Mouse (Mus musculus) heart, embryonic 15.5 days (tissue): Measurements from ENCODE around the gene Prelp. TPM values are rescaled to one million over a fixed set of nuclear protein-coding genes. Genes with fewer than 3 reads are reported as not detected.

Source experiments
- ATAC-seq: fragments of 200-750 bp; cut with Nextera tagmentation; replicated peaks from 2 replicates; pipeline ENCODE4 v1.8.0; 2017; ENCODE audit warnings: low read depth, moderate TSS enrichment; ENCODE audit not compliant: insufficient number of reproducible peaks, insufficient read depth, low FRiP score
- H3K27ac ChIP-seq: fragments of 300-500 bp; sonication (generic); 2 replicates; pipeline ENCODE4 v1.5.1; 2015; ENCODE audit warnings: mild to moderate bottlenecking, inconsistent platforms
- H3K27me3 ChIP-seq: fragments of 300-500 bp; sonication (generic); 2 replicates; pipeline ENCODE4 v1.6.1; 2015; ENCODE audit warnings: inconsistent platforms
- H3K36me3 ChIP-seq: fragments of 300-500 bp; sonication (generic); 2 replicates; pipeline ENCODE4 v1.6.1; 2015; ENCODE audit warnings: mild to moderate bottlenecking, inconsistent platforms
- H3K4me1 ChIP-seq: fragments of 300-500 bp; sonication (generic); replicated peaks from 2 replicates; pipeline ENCODE4 v1.6.1; 2015; ENCODE audit warnings: inconsistent platforms
- H3K4me2 ChIP-seq: fragments of 300-500 bp; sonication (generic); 2 replicates; pipeline ENCODE4 v1.6.1; 2015; ENCODE audit warnings: inconsistent platforms, mild to moderate bottlenecking, moderate library complexity
- H3K4me3 ChIP-seq: fragments of 300-500 bp; sonication (generic); 2 replicates; pipeline ENCODE4 v1.5.1; 2015; ENCODE audit warnings: mild to moderate bottlenecking, inconsistent platforms
- H3K9ac ChIP-seq: fragments of 300-500 bp; sonication (generic); 2 replicates; pipeline ENCODE4 v1.6.1; 2015; ENCODE audit warnings: mild to moderate bottlenecking, inconsistent platforms
- H3K9me3 ChIP-seq: fragments of 300-500 bp; sonication (generic); replicated peaks from 2 replicates; pipeline ENCODE4 v1.6.1; 2016; ENCODE audit warnings: inconsistent platforms
- WGBS: fragments of 180-500 bp; shearing (Covaris S2); methylation state at CpG from one replicate; pipeline ENCODE4 v1.1.7; 2015; ENCODE audit warnings: mixed read lengths; 5-methylcytosine and 5-hydroxymethylcytosine counted together
- polyA plus RNA-seq: library from polyadenylated mRNA; unstranded; fragments of >200 nt; fragmentation: Nextera tagmentation; extraction: Ambion mirVana; gene quantifications from 2 replicates; pipeline ENCODE4 v1.2.1, GENCODE M21; 2015

Prelp gene
- polyA plus RNA-seq, 1 experiment from 2014 or later: 4.0 TPM

DNA sequence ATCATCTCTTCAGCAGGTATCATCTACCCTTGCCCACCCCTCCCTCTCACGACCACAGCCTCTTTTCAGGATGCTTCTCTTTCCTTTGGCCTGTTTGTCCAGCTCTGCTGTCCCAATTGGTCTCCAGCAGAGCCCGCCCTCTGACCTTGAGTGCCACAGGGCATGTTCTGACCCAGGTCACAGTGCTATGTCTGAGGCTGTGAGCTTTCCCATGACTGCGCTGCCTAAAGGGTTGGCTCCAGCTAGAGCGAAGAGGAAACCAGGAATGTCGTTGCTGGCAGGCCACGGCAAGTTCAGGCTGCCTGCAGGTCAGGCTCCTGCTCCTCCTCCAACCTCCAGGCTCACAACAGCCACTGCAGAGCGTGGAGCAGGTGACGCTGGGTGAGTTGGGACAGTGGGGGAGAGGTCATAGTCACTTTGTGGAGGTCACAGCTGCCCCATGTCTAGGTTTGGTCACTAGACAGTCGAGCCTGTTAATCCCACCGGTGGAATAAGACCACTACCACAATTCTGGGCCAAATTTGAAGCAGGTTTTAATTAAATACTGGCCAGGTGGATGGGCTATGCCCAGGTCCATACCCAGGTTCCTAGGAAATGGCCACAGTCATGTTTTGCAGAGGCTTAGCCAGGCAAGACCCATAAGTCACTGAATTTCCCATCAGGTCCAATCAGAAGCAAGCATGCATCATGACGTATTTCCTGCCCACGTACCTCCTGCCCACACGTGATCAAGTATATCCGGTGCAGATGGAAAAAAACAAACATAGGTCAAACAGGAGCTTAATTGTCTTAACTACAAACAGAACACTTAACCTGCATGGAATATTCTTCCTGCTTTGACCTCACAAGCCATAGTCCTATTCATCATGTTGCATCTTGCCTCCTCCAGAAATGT lies 12.3 kb upstream of the Prelp start:
- no peaks in the 10 kb centered on the region for H3K9me3 ChIP-seq
- peaks cover 12% of the 10 kb centered on the region for H3K4me1 ChIP-seq
- 64% methylated on average over 14 of the region's 14 CpGs for WGBS
- no peak; the same call in 1 of the 2 replicates for ATAC-seq
- H3K9ac ChIP-seq: no peak overlapping the region
- H3K27me3 ChIP-seq: no peaks in the 10 kb centered on the region
- H3K27ac ChIP-seq: no peak overlapping the region
- H3K36me3 ChIP-seq: no peaks in the 10 kb centered on the region
- no peak overlapping the region for H3K4me3 ChIP-seq
- no peak overlapping the region for H3K4me2 ChIP-seq

DNA sequence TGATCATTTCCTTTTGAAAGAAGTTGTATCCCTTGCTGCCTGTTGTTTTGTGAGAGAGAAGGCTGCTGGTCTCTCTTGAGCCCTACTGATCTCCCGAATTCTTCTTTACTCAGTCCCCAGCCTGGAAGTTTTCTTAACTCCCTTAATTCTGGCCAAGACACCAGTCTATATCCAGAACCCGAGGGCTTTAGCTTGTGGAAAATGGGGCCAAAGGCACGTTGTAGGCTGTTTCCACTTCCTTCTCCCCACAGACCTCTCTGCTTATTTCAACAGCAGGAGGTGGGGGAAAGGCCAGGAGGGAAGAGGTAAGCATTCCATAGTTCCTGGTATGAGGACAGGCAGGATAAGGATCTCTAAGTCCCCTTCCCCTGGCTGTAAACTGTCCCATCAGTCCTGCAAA lies 8.8 kb upstream of the Prelp start:
- H3K9ac ChIP-seq: no peak overlapping the region
- no peaks in the 10 kb centered on the region for H3K36me3 ChIP-seq
- peaks cover 12% of the 10 kb centered on the region for H3K4me1 ChIP-seq
- H3K27ac ChIP-seq: no peak overlapping the region
- H3K27me3 ChIP-seq: no peaks in the 10 kb centered on the region
- no peak for ATAC-seq
- WGBS: 45% methylated on average over 3 of the region's 3 CpGs
- no peaks in the 10 kb centered on the region for H3K9me3 ChIP-seq
- H3K4me3 ChIP-seq: no peak overlapping the region
- no peak overlapping the region for H3K4me2 ChIP-seq

GRCm38 (mm10) chr1:133925223-133925622 lies 4.0 kb upstream of the Prelp start:
- no peak overlapping the region for H3K4me2 ChIP-seq
- H3K27me3 ChIP-seq: no peaks in the 10 kb centered on the region
- H3K4me3 ChIP-seq: no peak overlapping the region
- no peaks in the 10 kb centered on the region for H3K9me3 ChIP-seq
- no peak for ATAC-seq
- no peak overlapping the region for H3K9ac ChIP-seq
- H3K27ac ChIP-seq: no peak overlapping the region
- H3K4me1 ChIP-seq: peaks cover 26% of the 10 kb centered on the region
- 85% methylated on average over 3 of the region's 3 CpGs for WGBS
- no peaks in the 10 kb centered on the region for H3K36me3 ChIP-seq

DNA sequence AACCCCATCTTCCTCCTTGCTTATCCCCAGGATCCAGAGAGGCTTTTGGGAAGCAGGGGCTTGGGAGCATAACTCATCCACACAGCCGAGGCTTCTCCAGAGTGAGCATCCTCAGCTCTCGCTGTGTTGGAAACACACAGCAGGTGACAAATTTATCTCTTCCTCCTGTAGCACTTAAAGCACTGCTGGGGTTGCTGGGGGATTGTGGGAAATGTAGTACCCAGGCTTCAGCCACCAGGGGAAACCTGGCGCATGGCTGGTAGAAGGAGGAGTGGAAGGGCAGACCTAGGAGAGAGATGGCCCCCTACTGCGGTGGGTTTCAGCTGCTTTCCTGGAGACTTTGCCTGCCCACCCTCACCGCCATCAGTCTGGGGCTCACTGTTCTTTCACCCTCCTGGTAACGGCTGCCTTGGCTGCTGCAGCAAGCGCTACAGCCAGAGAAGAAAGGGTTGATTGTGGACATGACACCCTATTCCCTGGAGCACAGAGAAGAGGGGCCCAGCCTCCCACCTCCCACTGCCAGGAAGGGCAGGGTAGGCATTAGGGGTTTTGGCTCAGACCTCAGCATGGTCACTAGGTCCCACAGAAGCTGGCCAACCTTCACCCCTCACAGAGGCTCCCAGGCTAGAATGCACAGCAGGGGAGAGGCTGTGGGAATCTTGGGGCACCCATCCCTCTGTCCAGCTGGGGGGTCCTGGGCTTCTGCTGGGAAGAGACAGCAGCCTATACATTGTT lies 3.1 kb upstream of the Prelp start:
- WGBS: 31% methylated on average over 7 of the region's 7 CpGs
- ATAC-seq: 0 out of 2 replicates have a peak, but pooled peaks have one; percentile 33

GRCm38 (mm10) chr1:133923071-133923470 lies 1.9 kb upstream of the Prelp start:
- no peak for ATAC-seq
- Histone ChIP-seq H3K36me3 (no peaks in the 10 kb centered on the region), H3K9me3 (no peaks in the 10 kb centered on the region), H3K9ac (no peak overlapping the region), H3K4me2 (no peak overlapping the region), H3K27ac (no peak overlapping the region), H3K4me1 (peaks cover 34% of the 10 kb centered on the region), H3K4me3 (no peak overlapping the region), H3K27me3 (no peaks in the 10 kb centered on the region)
- 90% methylated on average over 5 of the region's 5 CpGs for WGBS

More for the DNA sequence above, 3.1 kb upstream of the Prelp start:
- no peak overlapping the region for H3K27ac ChIP-seq
- H3K9ac ChIP-seq: no peak overlapping the region
- no peak overlapping the region for H3K4me3 ChIP-seq
- no peak overlapping the region for H3K4me2 ChIP-seq
- H3K4me1 ChIP-seq: peaks cover 29% of the 10 kb centered on the region
- H3K9me3 ChIP-seq: no peaks in the 10 kb centered on the region
- H3K36me3 ChIP-seq: no peaks in the 10 kb centered on the region
- H3K27me3 ChIP-seq: no peaks in the 10 kb centered on the region

DNA sequence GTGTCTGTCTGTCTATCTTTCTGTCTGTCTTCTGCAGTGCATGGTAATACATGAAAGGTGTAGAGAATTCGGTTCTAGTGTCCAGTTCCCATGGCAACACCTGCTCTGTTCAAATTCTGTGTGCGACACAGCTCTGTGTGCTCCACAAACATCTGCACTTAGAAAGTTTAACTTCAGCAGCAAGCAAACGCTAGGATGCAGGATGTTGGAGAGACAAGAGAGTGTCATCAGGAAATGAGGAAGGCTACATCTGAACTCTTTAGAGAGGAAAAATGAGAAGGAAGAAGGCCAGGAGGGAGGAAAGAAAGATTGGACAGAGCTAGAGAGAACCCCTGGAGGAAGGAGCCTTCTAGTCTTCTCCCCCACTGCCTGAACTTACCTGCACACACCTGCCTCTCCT lies 338 bp downstream of the Prelp start:
- Histone ChIP-seq H3K4me2 (peak overlapping the region; percentile 29), H3K4me3 (peak overlapping the region; percentile 20; the same call in 1 of the 2 replicates), H3K9ac (no peak overlapping the region), H3K36me3 (no peaks in the 10 kb centered on the region), H3K9me3 (no peaks in the 10 kb centered on the region), H3K27ac (peak overlapping the region; percentile 68), H3K4me1 (peaks cover 50% of the 10 kb centered on the region), H3K27me3 (no peaks in the 10 kb centered on the region)
- 56% methylated on average over 3 of the region's 3 CpGs for WGBS
- ATAC-seq: no peak

DNA sequence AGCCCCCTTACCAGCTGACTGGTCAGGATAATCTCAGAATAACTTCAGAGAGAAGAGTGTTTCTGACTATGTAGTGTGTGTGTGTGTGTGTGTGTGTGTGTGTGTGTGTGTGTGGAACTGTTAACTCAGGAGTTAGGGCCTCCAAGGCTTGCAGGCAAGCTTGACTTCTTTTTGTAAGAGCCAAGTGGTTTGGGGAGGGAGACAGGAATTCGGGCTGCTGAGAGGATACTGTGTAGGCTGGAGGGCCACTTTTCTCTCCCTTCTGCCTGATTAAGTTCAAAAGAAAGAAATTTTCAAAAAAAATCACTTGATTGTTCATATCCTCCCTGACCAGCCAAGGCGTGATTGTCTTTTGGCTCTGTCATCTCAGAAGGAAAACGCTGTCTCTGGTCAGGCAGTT lies 813 bp downstream of the Prelp start:
- Histone ChIP-seq H3K9ac (no peak overlapping the region), H3K4me3 (no peak overlapping the region), H3K4me2 (peak overlapping the region; percentile 29; the same call in 1 of the 2 replicates), H3K9me3 (no peaks in the 10 kb centered on the region), H3K27ac (peak overlapping the region; percentile 68; the same call in 1 of the 2 replicates), H3K4me1 (peaks cover 55% of the 10 kb centered on the region), H3K27me3 (no peaks in the 10 kb centered on the region), H3K36me3 (no peaks in the 10 kb centered on the region)
- 63% methylated on average over 3 of the region's 3 CpGs for WGBS
- ATAC-seq: no peak

DNA sequence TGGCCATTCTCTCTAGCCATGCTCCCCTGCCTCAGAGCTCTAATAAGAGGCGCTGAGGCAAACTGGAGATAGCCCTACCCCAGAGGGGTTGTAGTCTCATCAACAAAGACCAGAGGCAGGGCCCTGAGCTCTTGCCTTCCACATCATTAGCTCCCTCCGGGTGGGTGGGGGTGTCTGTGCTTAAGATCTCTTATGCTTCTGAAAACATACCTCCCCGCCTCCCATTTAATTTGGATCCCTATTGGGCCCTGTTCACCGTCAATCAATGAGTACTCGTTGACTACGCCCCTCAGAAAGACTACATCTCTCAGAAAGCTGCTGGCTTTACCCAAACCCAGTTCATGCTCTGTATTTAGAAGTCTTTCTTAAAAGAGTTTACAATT lies 3.1 kb downstream of the Prelp start:
- Histone ChIP-seq H3K9ac (no peak overlapping the region), H3K27me3 (no peaks in the 10 kb centered on the region), H3K9me3 (no peaks in the 10 kb centered on the region), H3K27ac (peak overlapping the region; percentile 57), H3K36me3 (no peaks in the 10 kb centered on the region), H3K4me2 (peak overlapping the region; percentile 16; the same call in 1 of the 2 replicates), H3K4me1 (peaks cover 53% of the 10 kb centered on the region), H3K4me3 (no peak overlapping the region)
- no peak for ATAC-seq
- 53% methylated on average over 6 of the region's 6 CpGs for WGBS

DNA sequence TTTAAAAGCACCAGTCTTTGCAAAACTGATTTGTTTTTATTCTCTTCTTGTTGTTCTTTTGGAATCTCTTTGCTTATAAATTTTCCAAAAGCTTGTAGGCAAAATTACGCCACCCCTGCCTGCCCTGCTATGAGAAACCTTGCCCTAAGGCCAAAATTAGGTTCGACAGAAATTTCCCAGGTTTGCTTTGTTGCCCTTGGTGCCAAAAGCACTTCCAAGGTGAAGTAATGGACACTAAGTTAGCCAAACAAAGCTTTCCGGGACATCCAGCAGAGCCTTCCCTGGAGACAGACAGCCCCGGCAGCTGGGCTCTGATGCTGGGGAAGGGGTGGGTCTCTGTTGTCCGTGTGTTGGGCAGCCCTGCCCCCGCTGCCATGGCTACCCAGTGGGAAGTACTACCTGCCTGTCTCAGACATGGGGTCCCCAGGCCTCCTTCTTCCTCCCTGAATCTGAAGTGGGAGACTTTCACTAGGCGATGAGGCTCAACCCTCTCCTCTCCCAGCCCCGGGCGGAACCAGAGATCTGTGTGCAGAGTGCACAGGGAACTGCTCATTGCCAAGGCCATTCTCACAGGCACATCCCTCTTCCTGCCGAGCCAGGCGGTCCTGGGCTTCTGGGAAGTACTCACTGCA lies 3.6 kb downstream of the Prelp start:
- no peaks in the 10 kb centered on the region for H3K27me3 ChIP-seq
- WGBS: 34% methylated on average over 11 of the region's 11 CpGs
- H3K4me2 ChIP-seq: peak overlapping the region; percentile 16; the same call in 1 of the 2 replicates
- no peak for ATAC-seq
- H3K9ac ChIP-seq: no peak overlapping the region
- H3K4me3 ChIP-seq: no peak overlapping the region
- H3K9me3 ChIP-seq: no peaks in the 10 kb centered on the region
- H3K27ac ChIP-seq: peak overlapping the region; percentile 57
- H3K4me1 ChIP-seq: peaks cover 53% of the 10 kb centered on the region
- H3K36me3 ChIP-seq: no peaks in the 10 kb centered on the region

DNA sequence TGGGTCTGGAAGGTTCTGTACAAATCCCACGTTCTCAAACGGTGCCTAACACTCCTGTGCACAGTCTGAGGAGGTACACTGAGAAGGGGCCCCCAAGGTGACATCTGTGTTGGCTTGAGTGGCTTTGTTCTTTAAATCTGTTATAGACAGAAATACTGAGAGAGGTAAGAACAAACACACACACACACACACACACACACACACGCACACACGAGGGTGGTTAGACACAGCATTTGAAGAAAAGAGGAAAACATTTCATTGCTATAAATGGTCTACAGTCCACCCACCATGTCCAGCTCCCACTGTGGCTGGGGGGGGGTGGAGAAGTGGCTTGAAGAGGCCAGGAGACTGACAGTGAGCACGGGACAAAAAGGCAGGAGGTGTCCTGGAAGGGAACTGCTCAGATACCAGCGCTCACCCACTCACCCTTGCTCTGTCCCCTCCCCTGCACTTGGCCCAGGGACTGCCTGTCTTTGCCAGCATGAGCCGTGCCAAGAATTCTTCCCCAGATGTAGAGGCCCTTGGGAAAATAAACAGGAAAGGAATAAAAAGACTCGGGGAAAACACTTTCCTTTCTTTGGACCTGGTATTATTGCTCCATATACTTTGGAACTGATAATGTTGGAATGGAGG lies 5.4 kb downstream of the Prelp start:
- peak overlapping the region; percentile 35 for H3K4me2 ChIP-seq
- ATAC-seq: peak; percentile 81
- peaks cover 38% of the 10 kb centered on the region for H3K4me1 ChIP-seq
- H3K36me3 ChIP-seq: no peaks in the 10 kb centered on the region
- H3K9ac ChIP-seq: no peak overlapping the region
- 0 out of 2 replicates have a peak, but pooled peaks cover 3% of the 10 kb centered on the region for H3K27me3 ChIP-seq
- WGBS: 30% methylated on average over 8 of the region's 8 CpGs
- H3K27ac ChIP-seq: peak overlapping the region; percentile 81
- no peaks in the 10 kb centered on the region for H3K9me3 ChIP-seq
- no peak overlapping the region for H3K4me3 ChIP-seq

- ATAC-seq: no peak
- no peak overlapping the region for H3K4me2 ChIP-seq
- H3K27ac ChIP-seq: no peak overlapping the region
- no peak overlapping the region for H3K9ac ChIP-seq
- H3K4me3 ChIP-seq: no peak overlapping the region
- peaks cover 31% of the 10 kb centered on the region for H3K4me1 ChIP-seq
- no peaks in the 10 kb centered on the region for H3K9me3 ChIP-seq
- 81% methylated on average over 13 of the region's 13 CpGs for WGBS
- 0 out of 2 replicates have a peak, but pooled peaks cover 3% of the 10 kb centered on the region for H3K27me3 ChIP-seq
- H3K36me3 ChIP-seq: no peaks in the 10 kb centered on the region
These were observed 6.1 kb downstream of the Prelp start for GRCm38 (mm10) chr1:133915115-133915514.
